Mouse (Mus musculus) embryo, embryonic 10 days (tissue): ENCODE results near the gene 1700001K19Rik.
"Not testable (repeated sequence)": the region's sequence is repeated elsewhere in the genome, so short reads cannot be mapped to it uniquely, and the experiment has no call there.

Experiments used
- DNase-seq: peaks from one replicate; pipeline ENCODE4 v3.0.0-alpha.2; 2015; ENCODE audit warnings: low spot score

The 1700001K19Rik gene

GRCm38 (mm10) chr12:110682561-110683299 lies at the start of gene 1700001K19Rik:
TSS of gene 1700001K19Rik (minus strand) at chr12:110682619.
- no peak for DNase-seq

GRCm38 (mm10) chr12:110726428-110726827 lies 44.0 kb upstream of the 1700001K19Rik start:
- DNase-seq = no peak

DNA sequence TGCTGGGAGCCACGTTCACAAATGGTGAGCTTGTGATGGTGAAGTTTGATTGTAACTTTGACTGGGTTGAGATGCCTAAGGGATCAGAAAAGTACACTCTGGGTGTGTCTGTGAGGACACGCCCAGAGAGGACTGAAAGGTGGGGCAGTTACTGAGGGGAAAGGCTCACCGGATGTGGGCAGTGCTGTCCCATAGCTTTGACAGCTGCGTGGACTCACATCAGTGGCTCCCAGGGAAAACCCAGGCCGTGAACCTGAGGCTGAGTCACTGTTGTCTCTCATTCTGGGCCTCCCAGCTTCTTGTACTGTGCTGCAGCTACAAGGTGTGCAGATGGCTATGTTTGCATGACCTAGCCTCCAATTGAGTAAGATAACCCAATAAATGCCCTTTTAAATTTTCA lies 43.1 kb upstream of the 1700001K19Rik start:
- no peak for DNase-seq

GRCm38 (mm10) chr12:110725051-110725450 lies 42.6 kb upstream of the 1700001K19Rik start:
- DNase-seq = no peak

- peak; percentile 66 for DNase-seq
Observed at GRCm38 (mm10) chr12:110716004-110716403, 33.6 kb upstream of the 1700001K19Rik start.

DNA sequence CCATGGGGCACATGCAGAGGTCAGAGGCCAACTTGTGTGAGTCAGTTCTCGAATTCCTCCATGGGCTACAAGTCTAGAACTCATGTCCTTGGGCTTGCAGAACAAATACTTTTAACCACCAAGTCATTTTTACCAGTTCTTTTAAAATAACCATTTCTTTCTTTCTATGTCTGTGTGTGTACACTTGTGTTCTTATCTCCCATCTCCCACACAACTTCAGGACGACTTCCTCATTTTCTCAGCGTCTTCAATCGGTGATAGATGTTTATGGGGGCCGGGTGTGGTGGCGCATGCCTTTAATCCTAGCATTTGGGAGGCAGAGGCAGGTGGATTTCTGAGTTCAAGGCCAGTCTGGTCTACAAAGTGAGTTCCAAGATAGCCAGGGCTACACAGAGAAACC lies 31.8 kb upstream of the 1700001K19Rik start:
- DNase-seq = no peak

- no peak for DNase-seq
Observed at GRCm38 (mm10) chr12:110713784-110714183, 31.4 kb upstream of the 1700001K19Rik start.

- DNase-seq = no peak
Observed at GRCm38 (mm10) chr12:110711270-110711669, 28.9 kb upstream of the 1700001K19Rik start.

- no peak for DNase-seq
Observed at GRCm38 (mm10) chr12:110707451-110707850, 25.0 kb upstream of the 1700001K19Rik start.

DNA sequence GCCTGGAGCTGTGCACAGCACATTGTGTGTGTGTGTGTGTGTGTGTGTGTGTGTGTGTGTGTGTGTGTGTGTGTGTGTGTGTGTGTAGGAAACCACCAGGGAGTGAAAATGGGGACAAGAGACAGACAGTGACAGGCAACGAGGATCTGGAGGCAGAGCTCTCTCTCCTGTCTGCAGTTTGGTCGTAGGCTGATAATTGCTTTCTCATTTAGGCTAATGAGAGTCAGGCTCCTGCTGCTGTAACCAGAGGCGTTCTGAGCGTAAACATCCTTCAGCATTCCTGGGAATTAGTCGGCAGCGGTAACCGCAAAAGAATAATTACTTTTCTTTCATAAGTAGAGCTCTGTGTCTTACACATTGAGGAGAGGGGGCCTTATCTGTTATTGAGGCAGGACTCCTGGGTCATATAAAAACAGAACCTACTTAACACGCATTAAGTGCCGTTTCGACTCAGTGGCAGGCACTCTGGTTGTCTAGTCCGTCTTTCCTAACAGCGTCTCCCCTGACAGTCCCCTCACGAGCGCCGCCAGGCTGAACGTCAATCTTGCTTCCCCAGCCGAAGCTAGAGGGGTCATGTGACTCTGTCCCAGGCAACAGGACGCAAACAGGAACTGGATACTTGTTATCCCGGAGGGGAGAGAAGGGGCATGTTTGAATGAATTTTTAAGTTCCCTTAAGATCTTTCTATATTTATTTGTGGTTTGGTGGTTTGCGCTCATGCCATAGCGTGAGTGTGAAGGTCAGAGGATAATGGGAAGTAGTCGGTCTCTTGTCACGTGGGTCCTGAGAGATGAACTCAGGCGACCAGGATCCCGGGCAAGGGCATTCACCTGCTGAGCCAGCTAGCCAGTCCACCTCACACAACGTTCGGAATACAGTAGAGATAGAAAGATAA lies 24.2 kb upstream of the 1700001K19Rik start:
- peak; percentile 84 for DNase-seq

DNA sequence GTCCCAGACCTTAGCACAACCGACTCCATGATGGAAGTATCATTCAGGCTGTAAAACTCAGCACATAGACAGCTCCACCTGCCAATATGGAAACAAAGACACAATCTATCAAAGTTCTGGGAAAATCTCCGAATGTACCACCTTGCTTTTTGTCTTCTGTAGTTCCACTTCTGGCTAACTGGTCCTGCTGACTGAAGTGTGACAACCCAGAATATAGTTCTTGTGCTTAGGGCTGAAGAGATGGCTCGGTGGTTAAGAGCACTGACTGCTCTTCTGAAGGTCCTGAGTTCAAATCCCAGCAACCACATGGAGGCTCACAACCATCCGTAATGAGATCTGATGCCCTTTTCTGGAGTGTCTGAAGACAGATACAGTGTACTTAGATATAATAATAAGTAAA lies 23.0 kb upstream of the 1700001K19Rik start:
- DNase-seq = not testable (repeated sequence)

DNA sequence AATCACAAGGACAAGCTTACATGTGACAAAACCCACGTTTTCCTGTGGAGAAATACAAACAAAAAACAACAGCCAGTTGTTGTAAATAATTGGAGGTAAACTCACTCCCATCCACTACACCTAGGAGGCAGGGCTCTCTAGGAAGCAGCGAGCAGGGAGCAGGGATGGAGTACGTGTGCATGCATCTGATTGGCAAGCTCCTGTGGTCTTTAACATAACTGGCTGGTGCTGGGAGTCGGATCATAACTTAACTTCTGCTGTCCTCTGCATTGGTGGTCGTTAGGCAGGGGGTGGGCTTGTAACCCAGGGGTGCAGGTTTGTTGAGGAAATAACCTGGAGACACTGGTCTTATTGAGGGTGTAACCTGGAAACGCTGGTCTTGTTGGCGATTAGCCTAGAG lies 21.3 kb upstream of the 1700001K19Rik start:
- no peak for DNase-seq

- DNase-seq = peak; percentile 93
Observed at GRCm38 (mm10) chr12:110703008-110703471, 20.6 kb upstream of the 1700001K19Rik start.

GRCm38 (mm10) chr12:110702556-110702955 lies 20.1 kb upstream of the 1700001K19Rik start, which contains the start of gene Hsp90aa1:
TSS of gene Hsp90aa1 (minus strand) at chr12:110702728.
- no peak for DNase-seq

DNA sequence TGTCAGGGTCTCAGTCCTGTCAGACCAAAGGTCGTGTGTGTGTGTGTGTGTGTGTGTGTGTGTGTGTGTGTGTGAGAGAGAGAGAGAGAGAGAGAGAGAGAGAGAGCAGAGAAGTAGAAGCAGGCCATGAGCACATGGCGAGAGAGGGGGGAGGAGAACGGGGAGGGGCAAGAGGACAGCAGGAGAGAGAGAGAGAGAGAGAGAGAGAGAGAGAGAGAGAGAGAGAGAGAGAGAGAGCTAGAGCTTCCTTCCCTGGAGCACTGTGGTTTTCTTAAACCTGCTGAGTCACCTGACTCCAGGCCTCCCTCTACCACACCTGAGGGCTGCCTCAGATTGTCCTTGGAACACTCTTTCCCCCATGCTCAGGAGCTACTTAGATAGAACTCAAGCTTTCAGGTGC lies 18.9 kb upstream of the 1700001K19Rik start:
- not testable (repeated sequence) for DNase-seq

DNA sequence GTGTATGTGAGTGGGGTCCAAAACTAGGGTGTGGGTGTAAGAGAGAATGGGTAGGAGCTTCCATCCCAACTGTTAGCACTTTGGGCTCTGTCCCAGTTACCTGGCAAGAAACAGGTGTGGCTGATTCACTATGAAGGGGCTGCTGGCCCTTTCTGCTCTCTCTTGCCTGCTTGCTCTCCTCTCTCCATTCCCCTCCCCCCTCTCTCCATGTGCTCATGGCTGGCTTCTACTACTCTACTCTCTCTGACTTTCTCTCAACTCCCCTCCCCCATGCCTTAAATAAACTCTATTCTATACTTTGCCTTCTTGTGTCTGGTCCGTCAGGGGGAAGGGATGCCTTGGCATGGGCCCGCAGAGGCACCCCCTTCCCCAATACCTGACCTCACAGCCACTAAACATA lies 18.3 kb upstream of the 1700001K19Rik start:
- no peak for DNase-seq

DNA sequence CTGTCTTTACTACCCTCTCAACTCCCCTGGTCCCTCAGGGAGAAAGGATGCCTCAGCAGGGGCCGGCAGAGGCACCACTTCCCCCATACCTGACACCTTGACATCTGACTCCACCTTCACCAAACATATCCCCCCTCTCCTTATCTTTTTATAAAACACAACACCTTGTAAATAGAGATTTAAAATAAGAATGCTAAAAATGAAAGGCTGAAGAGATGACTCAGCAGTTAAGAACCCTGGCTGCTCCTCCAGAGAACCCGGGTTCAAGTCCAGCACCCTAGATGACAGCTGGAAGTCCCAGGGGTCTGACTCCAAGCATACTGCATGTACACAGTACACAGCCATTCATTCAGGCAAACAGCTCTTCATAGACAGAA lies 16.7 kb upstream of the 1700001K19Rik start:
- no peak for DNase-seq

- DNase-seq = no peak
Observed at GRCm38 (mm10) chr12:110698523-110699170, 16.2 kb upstream of the 1700001K19Rik start.

GRCm38 (mm10) chr12:110698080-110698479 lies 15.7 kb upstream of the 1700001K19Rik start:
- no peak for DNase-seq

GRCm38 (mm10) chr12:110697457-110697856 lies 15.0 kb upstream of the 1700001K19Rik start:
- DNase-seq = no peak

- DNase-seq = no peak
Observed at GRCm38 (mm10) chr12:110696975-110697400, 14.6 kb upstream of the 1700001K19Rik start.
